Mouse (Mus musculus) fibroblast of lung, adult 2 months (primary cell): ENCODE measurements around the gene Dop1b.
A peak's percentile ranks its signal among the peaks of the same experiment; 100 is the strongest.

Experiments
- DNase-seq: peaks from one replicate; pipeline ENCODE4 v3.0.0-alpha.2; 2011; ENCODE audit warnings: low read depth

Dop1b gene

GRCm38 (mm10) chr16:93829526-93829925, 117.8 kb downstream of the Dop1b start:
- DNase-seq, result no peak

GRCm38 (mm10) chr16:93830071-93830470, 118.4 kb downstream of the Dop1b start:
- no peak for DNase-seq

DNA sequence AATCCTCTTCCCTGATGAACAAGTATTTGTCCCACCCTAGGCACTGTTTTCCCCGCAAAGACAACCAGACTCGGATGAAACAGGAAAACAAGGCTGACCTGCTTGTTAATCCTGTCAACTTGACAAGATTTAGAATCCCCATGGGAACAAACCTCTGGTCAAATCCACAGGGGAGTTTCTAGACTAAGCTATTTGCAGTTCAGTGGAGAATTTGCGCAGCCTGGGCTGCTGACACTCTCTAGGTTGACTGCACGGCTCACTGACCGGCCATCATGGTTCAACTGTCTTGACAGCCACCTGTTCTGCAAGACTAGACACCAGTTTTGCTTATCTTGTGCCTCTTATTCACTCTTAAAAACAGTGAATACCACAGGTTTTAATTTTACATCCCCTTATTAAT, 119.2 kb downstream of the Dop1b start:
- DNase-seq, result no peak

GRCm38 (mm10) chr16:93831627-93832395, 120.1 kb downstream of the Dop1b start, which contains the start of gene Morc3:
Gene Morc3 (plus strand): TSS chr16:93832121.
- peak; percentile 98 for DNase-seq

GRCm38 (mm10) chr16:93832451-93833276, 121.0 kb downstream of the Dop1b start:
- DNase-seq, result no peak

- DNase-seq, result no peak
Measured at GRCm38 (mm10) chr16:93833551-93833950, 121.8 kb downstream of the Dop1b start.

DNA sequence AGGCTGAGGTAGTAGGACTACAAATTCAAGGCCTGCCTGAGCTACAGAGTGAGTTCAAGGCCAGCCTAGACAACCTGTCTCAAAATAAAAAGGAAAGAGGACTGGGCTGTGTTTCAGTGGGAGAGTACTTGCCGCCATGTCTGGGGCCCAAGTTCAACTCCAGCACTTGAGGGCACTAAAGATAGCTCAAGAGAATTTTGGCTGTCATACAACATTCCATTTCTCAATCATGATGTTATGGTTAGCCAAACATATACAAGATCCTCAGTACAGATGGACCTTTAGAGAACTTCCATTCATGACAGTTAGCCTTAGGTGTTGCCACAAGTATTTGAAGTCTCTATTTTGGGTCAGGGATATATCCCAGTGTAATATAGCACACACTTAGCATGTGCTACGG, 122.4 kb downstream of the Dop1b start:
- no peak for DNase-seq

- DNase-seq, result no peak
Measured at GRCm38 (mm10) chr16:93839049-93839448, 127.3 kb downstream of the Dop1b start.

- no peak for DNase-seq
Measured at GRCm38 (mm10) chr16:93850527-93850926, 138.8 kb downstream of the Dop1b start.

DNA sequence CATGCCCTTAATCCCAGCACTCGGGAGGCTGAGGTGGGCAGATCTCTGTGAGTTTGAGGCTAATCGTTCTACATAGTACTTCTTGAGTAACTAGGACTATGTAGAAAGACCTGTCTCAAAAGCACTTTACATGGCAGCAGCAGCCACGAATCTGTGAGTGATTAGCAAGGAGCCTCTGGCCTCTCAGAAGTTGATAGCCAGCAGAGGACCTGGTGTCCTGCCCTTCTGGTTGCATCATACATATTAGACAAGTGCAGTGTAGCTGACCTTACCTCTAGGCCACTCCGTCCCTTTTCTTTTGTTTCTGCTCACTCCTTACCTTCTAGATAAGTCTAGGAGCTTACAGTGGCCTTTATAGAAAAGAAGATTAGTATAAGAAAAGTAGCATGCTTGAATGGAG, 148.3 kb downstream of the Dop1b start:
- no peak for DNase-seq
